21 mouse cellular contexts compared by ENCODE assay signal in the genomic region with DNA sequence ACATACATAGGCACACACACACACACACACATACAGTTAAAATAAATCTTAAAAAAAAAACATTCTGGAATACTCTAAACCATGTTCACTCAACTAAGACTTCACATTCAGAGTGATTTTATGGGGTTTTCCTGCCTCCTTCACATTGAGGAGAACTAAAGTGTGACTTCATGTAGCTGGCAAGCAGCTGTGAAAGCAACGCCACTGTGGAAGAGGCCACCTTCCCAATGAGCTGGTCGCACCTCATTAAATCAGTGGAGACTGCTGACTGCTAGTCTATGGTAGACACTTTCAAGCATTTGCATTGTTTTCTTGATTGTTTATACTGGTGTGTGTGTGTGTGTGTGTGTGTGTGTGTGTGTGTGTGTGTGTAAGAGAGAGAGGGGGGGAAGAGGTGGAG. TPM values are rescaled to one million over a fixed set of nuclear protein-coding genes. Genes with fewer than 3 reads are reported as not detected.
DNase-seq lines count a peak whose midpoint lies in the region; ATAC-seq lines count a peak whose summit lies in the region.
"Had no signal": no experiment of that assay in that cellular context is flagged by ENCODE, and none has a peak within 500 bp of the region (broad histone marks: within the 10 kb centered on the region; RNA-seq: fewer than 3 reads in every experiment).

No protein-coding gene starts in this region.

- peak overlapping the region; percentile 37; the same call in 1 of the 2 replicates for H3K27ac ChIP-seq in kidney, embryonic 14.5 days (ENCODE audit: low read depth, low read length)
- no peak overlapping the region for H3K27ac ChIP-seq in limb, embryonic 11.5 days (replicated peaks; ENCODE audit: low read depth, low read length)
- no peak overlapping the region for H3K27ac ChIP-seq in limb, embryonic 10.5 days
- H3K27ac ChIP-seq in limb, embryonic 13.5 days: no peak overlapping the region; the same call in 1 of the 2 replicates
- H3K27ac ChIP-seq: embryonic facial prominence, embryonic 10.5 days; forebrain, embryonic 10.5 days; heart, embryonic 10.5 days; hindbrain, embryonic 13.5 days; hindbrain, postnatal 0 days had no signal

- no peak overlapping the region for H3K4me3 ChIP-seq in kidney, embryonic 14.5 days (ENCODE audit: low read length)
- H3K4me3 ChIP-seq in limb, embryonic 11.5 days (ENCODE audit: low read depth, low read length): no peak overlapping the region
- no peak overlapping the region for H3K4me3 ChIP-seq in limb, embryonic 10.5 days
- no peak overlapping the region for H3K4me3 ChIP-seq in limb, embryonic 13.5 days
- H3K4me3 ChIP-seq: embryonic facial prominence, embryonic 10.5 days; erythroblast, embryonic 14.5 days; forebrain, embryonic 10.5 days; heart, embryonic 10.5 days; hindbrain, embryonic 13.5 days had no signal

- 10% methylated on average over 2 of the region's 2 CpGs for WGBS in kidney, embryonic 14.5 days
- 30% methylated on average over 2 of the region's 2 CpGs for WGBS in limb, embryonic 11.5 days
- 54% methylated on average over 2 of the region's 2 CpGs for WGBS in limb, embryonic 10.5 days
- WGBS in limb, embryonic 13.5 days: 23% methylated on average over 2 of the region's 2 CpGs

- no peaks in the 10 kb centered on the region for H3K36me3 ChIP-seq in kidney, embryonic 14.5 days (ENCODE audit: control insufficient read depth, insufficient read depth, low read length)
- no peaks in the 10 kb centered on the region for H3K36me3 ChIP-seq in limb, embryonic 11.5 days (ENCODE audit: control insufficient read depth, insufficient read depth, low read length)
- no peaks in the 10 kb centered on the region for H3K36me3 ChIP-seq in limb, embryonic 10.5 days
- H3K36me3 ChIP-seq in limb, embryonic 13.5 days: no peaks in the 10 kb centered on the region
- H3K36me3 ChIP-seq: embryonic facial prominence, embryonic 10.5 days; forebrain, embryonic 10.5 days had no signal

- H3K4me1 ChIP-seq in kidney, embryonic 14.5 days (ENCODE audit: control insufficient read depth, insufficient read depth, low read length): no peaks in the 10 kb centered on the region
- H3K4me1 ChIP-seq in limb, embryonic 11.5 days (ENCODE audit: control insufficient read depth, insufficient read depth, low read length): peaks cover 12% of the 10 kb centered on the region
- H3K4me1 ChIP-seq in limb, embryonic 10.5 days: peaks cover 46% of the 10 kb centered on the region
- peaks cover 21% of the 10 kb centered on the region; the same call in 1 of the 2 replicates for H3K4me1 ChIP-seq in limb, embryonic 13.5 days
- H3K4me1 ChIP-seq: hindbrain, embryonic 13.5 days had no signal

- H3K9me3 ChIP-seq in kidney, embryonic 14.5 days (ENCODE audit: control insufficient read depth, low read length): no peaks in the 10 kb centered on the region
- H3K9me3 ChIP-seq in limb, embryonic 11.5 days (ENCODE audit: control insufficient read depth, low read length): no peaks in the 10 kb centered on the region
- H3K9me3 ChIP-seq in limb, embryonic 10.5 days (replicated peaks): no peaks in the 10 kb centered on the region
- H3K9me3 ChIP-seq in limb, embryonic 13.5 days: no peaks in the 10 kb centered on the region
- H3K9me3 ChIP-seq: embryonic facial prominence, embryonic 10.5 days; forebrain, embryonic 10.5 days; heart, embryonic 10.5 days; hindbrain, embryonic 13.5 days had no signal

- DNase-seq in kidney, adult 18-20 months: no peak
- peak; percentile 52 for DNase-seq in limb, embryonic 11.5 days (ENCODE audit: low spot score)
- no peak for DNase-seq in limb, embryonic 10.5 days (ENCODE audit: low spot score)
- peak; percentile 23 for DNase-seq in embryo, embryonic 10.5 days (ENCODE audit: low spot score)
- no peak for DNase-seq in adrenal gland, postnatal 14 days
- DNase-seq: adrenal gland, adult 2 months; adrenal gland, postnatal 36 days; cerebellum, adult 2 months; cerebellum, postnatal 10 days; gastrocnemius, postnatal 36 days; heart, postnatal 10 days had no signal

- no peaks in the 10 kb centered on the region for H3K27me3 ChIP-seq in kidney, embryonic 14.5 days (ENCODE audit: control insufficient read depth, insufficient read depth, low read length)
- no peaks in the 10 kb centered on the region for H3K27me3 ChIP-seq in limb, embryonic 11.5 days (ENCODE audit: control insufficient read depth, insufficient read depth, low read length)
- no peaks in the 10 kb centered on the region for H3K27me3 ChIP-seq in limb, embryonic 10.5 days (ENCODE audit: low read depth, poor library complexity, severe bottlenecking)
- H3K27me3 ChIP-seq in limb, embryonic 13.5 days: no peaks in the 10 kb centered on the region
- H3K27me3 ChIP-seq: hindbrain, embryonic 13.5 days had no signal

- no peak overlapping the region for H3K9ac ChIP-seq in kidney, embryonic 14.5 days (ENCODE audit: low read depth, low read length)
- no peak overlapping the region for H3K9ac ChIP-seq in limb, embryonic 11.5 days (ENCODE audit: low read length)
- no peak overlapping the region for H3K9ac ChIP-seq in limb, embryonic 13.5 days
- H3K9ac ChIP-seq: hindbrain, embryonic 13.5 days had no signal

- H3K4me2 ChIP-seq in kidney, embryonic 14.5 days (replicated peaks; ENCODE audit: low read depth, low read length): no peak overlapping the region
- no peak overlapping the region for H3K4me2 ChIP-seq in limb, embryonic 11.5 days (ENCODE audit: low read depth, severe bottlenecking)
- no peak overlapping the region for H3K4me2 ChIP-seq in limb, embryonic 13.5 days (replicated peaks)
- H3K4me2 ChIP-seq: hindbrain, embryonic 13.5 days had no signal

- ATAC-seq in kidney, embryonic 14.5 days (ENCODE audit: low FRiP score, low TSS enrichment): peak; percentile 62
- ATAC-seq in limb, embryonic 11.5 days (ENCODE audit: insufficient number of reproducible peaks, low FRiP score, low TSS enrichment, low read depth): no peak; the same call in 1 of the 2 replicates
- ATAC-seq in limb, embryonic 13.5 days (ENCODE audit: low FRiP score, low read depth): peak; percentile 37; the same call in 1 of the 2 replicates
- ATAC-seq in erythroblast, adult 5-6 weeks (replicated peaks; ENCODE audit: low FRiP score, poor library complexity, severe bottlenecking): no peak
- ATAC-seq: forebrain, embryonic 14.5 days; hindbrain, postnatal 0 days had no signal

RNA-seq across cellular contexts. Expression of gene Ica1, which starts 38.2 kb away (rescaled TPM):
- 26.8 and 30.0 TPM in 2 replicates for polyA plus RNA-seq in kidney, embryonic 14.5 days (2014; fragmentation: Nextera tagmentation; extraction: Ambion mirVana)
- polyA plus RNA-seq in limb, embryonic 11.5 days (2014; fragmentation: Nextera tagmentation; extraction: Ambion mirVana): 17.5 and 17.7 TPM in 2 replicates
- 11.9 and 17.1 TPM in 2 replicates for polyA plus RNA-seq in limb, embryonic 10.5 days (2016; fragmentation: Nextera tagmentation; extraction: Ambion mirVana)
- 17.3 and 18.8 TPM in 2 replicates for polyA plus RNA-seq in limb, embryonic 13.5 days (2015; fragmentation: Nextera tagmentation; extraction: Ambion mirVana)
- 22.6 and 25.5 TPM in 2 replicates for total RNA-seq in adrenal gland, postnatal 14 days (2021)
- total RNA-seq in erythroblast, adult 5-6 weeks (2015; ENCODE audit: low replicate concordance): 6.7 and 6.9 TPM in 2 replicates
- total RNA-seq in erythroblast, adult 5-6 weeks (2017; ENCODE audit: low replicate concordance): 7.1 and 8.8 TPM in 2 replicates

Comparison
In these comparisons a context has a peak if more than half of its experiments do, and no peak if none do; other contexts are left out.
1. ATAC-seq: peak in kidney, embryonic 14.5 days (single experiment) and limb, embryonic 13.5 days (single experiment); none in limb, embryonic 11.5 days (single experiment) and erythroblast, adult 5-6 weeks (single experiment).
2. DNase-seq: peak in limb, embryonic 11.5 days (single experiment) and embryo, embryonic 10.5 days (single experiment); none in kidney, adult 18-20 months (single experiment), limb, embryonic 10.5 days (single experiment) and adrenal gland, postnatal 14 days (single experiment).